Mouse (Mus musculus): ENCODE measurements around the gene Arsg.

Arsg gene

GRCm38 (mm10) chr11:109473171-109474085, at the start of gene Arsg, which contains the start of gene Slc16a6:
Gene Arsg (plus strand): TSS chr11:109473374.
Gene Slc16a6 (minus strand): TSS chr11:109473598.
- ATAC-seq (ENCODE audit: low TSS enrichment) = peak; percentile 86

- peak; percentile 94 for ATAC-seq (ENCODE audit: low TSS enrichment)
These were observed 47.5 kb upstream of the Arsg start, which contains the start of gene Amz2 for GRCm38 (mm10) chr11:109425392-109426271. Gene Amz2 (plus strand): TSS chr11:109425946.

GRCm38 (mm10) chr11:109426272-109426586, 46.9 kb upstream of the Arsg start:
- ATAC-seq (ENCODE audit: low TSS enrichment) = no peak; the same call in 1 of the 2 replicates

- no peak for ATAC-seq (ENCODE audit: low TSS enrichment)
These were observed 45.8 kb upstream of the Arsg start for GRCm38 (mm10) chr11:109427353-109427752.

GRCm38 (mm10) chr11:109434233-109434798, 38.9 kb upstream of the Arsg start:
- no peak for ATAC-seq (ENCODE audit: low TSS enrichment)

- no peak for ATAC-seq (ENCODE audit: low TSS enrichment)
These were observed 36.3 kb upstream of the Arsg start for GRCm38 (mm10) chr11:109436889-109437288.

GRCm38 (mm10) chr11:109439209-109439608, 34.0 kb upstream of the Arsg start:
- ATAC-seq (ENCODE audit: low TSS enrichment) = no peak

GRCm38 (mm10) chr11:109439829-109440340, 33.3 kb upstream of the Arsg start:
- ATAC-seq (ENCODE audit: low TSS enrichment) = peak; percentile 86

- no peak for ATAC-seq (ENCODE audit: low TSS enrichment)
These were observed 32.5 kb upstream of the Arsg start for GRCm38 (mm10) chr11:109440641-109441040.

- ATAC-seq (ENCODE audit: low TSS enrichment) = no peak
These were observed 32.1 kb upstream of the Arsg start for GRCm38 (mm10) chr11:109441119-109441518.

GRCm38 (mm10) chr11:109442166-109442730, 30.9 kb upstream of the Arsg start:
- no peak for ATAC-seq (ENCODE audit: low TSS enrichment)

GRCm38 (mm10) chr11:109443468-109444263, 29.5 kb upstream of the Arsg start:
- ATAC-seq (ENCODE audit: low TSS enrichment) = no peak

- no peak for ATAC-seq (ENCODE audit: low TSS enrichment)
These were observed 28.6 kb upstream of the Arsg start for GRCm38 (mm10) chr11:109444600-109444999.

GRCm38 (mm10) chr11:109445438-109446035, 27.6 kb upstream of the Arsg start:
- peak; percentile 84 for ATAC-seq (ENCODE audit: low TSS enrichment)

- no peak for ATAC-seq (ENCODE audit: low TSS enrichment)
These were observed 22.0 kb upstream of the Arsg start for GRCm38 (mm10) chr11:109451169-109451568.

- ATAC-seq (ENCODE audit: low TSS enrichment) = no peak
These were observed 16.9 kb upstream of the Arsg start for GRCm38 (mm10) chr11:109456261-109456660.

- ATAC-seq (ENCODE audit: low TSS enrichment) = peak; percentile 81
These were observed 15.0 kb upstream of the Arsg start for GRCm38 (mm10) chr11:109458165-109458564.

GRCm38 (mm10) chr11:109460586-109460985, 12.6 kb upstream of the Arsg start:
- no peak for ATAC-seq (ENCODE audit: low TSS enrichment)

GRCm38 (mm10) chr11:109465068-109465467, 8.1 kb upstream of the Arsg start:
- 0 out of 2 replicates have a peak, but pooled peaks have one; percentile 38 for ATAC-seq (ENCODE audit: low TSS enrichment)

- no peak for ATAC-seq (ENCODE audit: low TSS enrichment)
These were observed 6.2 kb upstream of the Arsg start for GRCm38 (mm10) chr11:109466987-109467386.

All from frontal cortex, adult (tissue).